Mouse (Mus musculus) CH12.LX (cell line): Measurements from ENCODE around the gene Acadl.

Source experiments
- CHD1 ChIP-seq: IDR thresholded peaks from 2 replicates; pipeline ENCODE4 v1.6.1; 2012; ENCODE audit warnings: low read depth, low read length, improper control_type of control experiment, inconsistent platforms
- CTCF ChIP-seq, 2 experiments: IDR thresholded peaks in 1 of 2; conservative IDR thresholded peaks in 1 of 2; 2 replicates each; pipeline ENCODE4 v1.5.1; 2011 to 2012; ENCODE audit warnings: low read depth in 2 of 2, low read length in 2 of 2, improper control_type of control experiment in 1 of 2, inconsistent platforms in 1 of 2, mild to moderate bottlenecking in 1 of 2, moderate library complexity in 1 of 2
- E2F4 ChIP-seq: IDR thresholded peaks from 2 replicates; pipeline ENCODE4 v1.6.1; 2011; ENCODE audit warnings: low read depth, low read length, improper control_type of control experiment; ENCODE audit not compliant: insufficient replicate concordance
- EP300 ChIP-seq: IDR thresholded peaks from 2 replicates; pipeline ENCODE4 v1.6.1; 2011; ENCODE audit warnings: low read length, improper control_type of control experiment
- ETS1 ChIP-seq: conservative IDR thresholded peaks from 2 replicates; pipeline ENCODE4 v1.6.1; 2012; ENCODE audit warnings: low read depth, mild to moderate bottlenecking, inconsistent platforms, low read length, improper control_type of control experiment, moderate library complexity
- NELFE ChIP-seq: IDR thresholded peaks from 2 replicates; pipeline ENCODE4 v1.6.1; 2011; ENCODE audit warnings: low read depth, low read length, improper control_type of control experiment
- POLR2A ChIP-seq: IDR thresholded peaks from 2 replicates; pipeline ENCODE4 v1.6.1; 2011; ENCODE audit warnings: low read depth, mild to moderate bottlenecking, improper control_type of control experiment, low read length
- ZC3H11A ChIP-seq: IDR thresholded peaks from 2 replicates; pipeline ENCODE4 v1.6.1; 2012; ENCODE audit warnings: low read depth, mild to moderate bottlenecking, inconsistent platforms, low read length, improper control_type of control experiment
- ZNF384 ChIP-seq: IDR thresholded peaks from 2 replicates; pipeline ENCODE4 v1.6.1; 2012; ENCODE audit warnings: low read depth, low read length, improper control_type of control experiment, inconsistent platforms

- TF ChIP-seq ZC3H11A (no peak), CHD1 (no peak), ETS1 (no peak), E2F4 (no peak), EP300 (no peak), NELFE (no peak), CTCF (conservative IDR thresholded peaks at IDR 0.05 in 1 of 2, IDR thresholded peaks at IDR 0.05 in 1 of 2; ENCODE audit: low read depth in 2 of 2, low read length in 2 of 2) (no peak), POLR2A (no peak), ZNF384 (no peak)
These were observed 25.9 kb downstream of the Acadl start for GRCm38 (mm10) chr1:66837207-66837606.
